7 mouse cellular contexts compared by ENCODE assay signal in genomic region chr15:83348747-83349146, GRCm38 (mm10). TPM values are rescaled to one million over a fixed set of nuclear protein-coding genes. Genes with fewer than 3 reads are reported as not detected.
DNase-seq lines count a peak whose midpoint lies in the region; ATAC-seq and TF ChIP-seq lines count a peak whose summit lies in the region.

No protein-coding gene starts in this region.

- no peak for DNase-seq in lung, postnatal 4 days
- DNase-seq in liver: peak; percentile 34
- no peak for DNase-seq in thymus, postnatal 25 days
- no peak for DNase-seq in left cerebral cortex, adult 2 months (ENCODE audit: extremely low spot score in 1 of 2, low spot score in 2 of 2)

- peak overlapping the region; percentile 88 for H3K9ac ChIP-seq in lung, embryonic 16.5 days (ENCODE audit: low read length)
- no peak overlapping the region for H3K9ac ChIP-seq in forebrain, embryonic 13.5 days
- H3K9ac ChIP-seq in stomach, embryonic 16.5 days (ENCODE audit: low read length): peak overlapping the region; percentile 95

- WGBS in lung, embryonic 16.5 days: 66% methylated on average over 4 of the region's 4 CpGs
- WGBS in forebrain, embryonic 13.5 days: 82% methylated on average over 4 of the region's 4 CpGs
- 54% methylated on average over 4 of the region's 4 CpGs for WGBS in stomach, embryonic 16.5 days

- ATAC-seq in lung, embryonic 16.5 days (ENCODE audit: low read depth): no peak
- ATAC-seq in forebrain, embryonic 13.5 days: no peak
- no peak for ATAC-seq in stomach, embryonic 16.5 days (ENCODE audit: insufficient read depth, low FRiP score)

- H3K9me3 ChIP-seq in lung, embryonic 16.5 days (ENCODE audit: control insufficient read depth, low read length): no peaks in the 10 kb centered on the region
- no peaks in the 10 kb centered on the region for H3K9me3 ChIP-seq in forebrain, embryonic 13.5 days (replicated peaks)
- no peaks in the 10 kb centered on the region for H3K9me3 ChIP-seq in stomach, embryonic 16.5 days (replicated peaks; ENCODE audit: control insufficient read depth, low read length)

- H3K36me3 ChIP-seq in lung, embryonic 16.5 days (ENCODE audit: control insufficient read depth, insufficient read depth, low read length): no peaks in the 10 kb centered on the region
- peaks cover 3% of the 10 kb centered on the region; the same call in 1 of the 2 replicates for H3K36me3 ChIP-seq in forebrain, embryonic 13.5 days (ENCODE audit: poor library complexity, severe bottlenecking)
- no peaks in the 10 kb centered on the region for H3K36me3 ChIP-seq in stomach, embryonic 16.5 days (ENCODE audit: control insufficient read depth, insufficient read depth, low read length)

- H3K4me1 ChIP-seq in lung, embryonic 16.5 days (replicated peaks; ENCODE audit: control insufficient read depth, insufficient read depth, low read length): peaks cover 24% of the 10 kb centered on the region
- H3K4me1 ChIP-seq in forebrain, embryonic 13.5 days: peaks cover 11% of the 10 kb centered on the region
- peaks cover 28% of the 10 kb centered on the region for H3K4me1 ChIP-seq in stomach, embryonic 16.5 days (ENCODE audit: control insufficient read depth, insufficient read depth, low read length)

- no peak for TF ChIP-seq CTCF in left cerebral cortex, adult 2 months (IDR thresholded peaks at IDR 0.05)

- no peak overlapping the region; the same call in 1 of the 2 replicates for H3K4me3 ChIP-seq in lung, embryonic 16.5 days (ENCODE audit: low read length)
- no peak overlapping the region for H3K4me3 ChIP-seq in forebrain, embryonic 13.5 days
- peak overlapping the region; percentile 75 for H3K4me3 ChIP-seq in stomach, embryonic 16.5 days (replicated peaks; ENCODE audit: low read length)
- H3K4me3 ChIP-seq in left cerebral cortex, adult 2 months: no peak overlapping the region

- no peaks in the 10 kb centered on the region for H3K27me3 ChIP-seq in lung, embryonic 16.5 days (ENCODE audit: control insufficient read depth, insufficient read depth, low read depth, low read length)
- H3K27me3 ChIP-seq in forebrain, embryonic 13.5 days: no peaks in the 10 kb centered on the region
- H3K27me3 ChIP-seq in stomach, embryonic 16.5 days (ENCODE audit: control insufficient read depth, insufficient read depth, low read length): no peaks in the 10 kb centered on the region

- H3K4me2 ChIP-seq in lung, embryonic 16.5 days (ENCODE audit: low read depth, low read length): peak overlapping the region; percentile 86
- H3K4me2 ChIP-seq in forebrain, embryonic 13.5 days: peak overlapping the region; percentile 92
- H3K4me2 ChIP-seq in stomach, embryonic 16.5 days (ENCODE audit: low read depth, low read length): peak overlapping the region; percentile 75

- no peak overlapping the region for H3K27ac ChIP-seq in lung, embryonic 16.5 days (ENCODE audit: low read length)
- H3K27ac ChIP-seq in forebrain, embryonic 13.5 days: no peak overlapping the region
- peak overlapping the region; percentile 69 for H3K27ac ChIP-seq in stomach, embryonic 16.5 days (ENCODE audit: low read length)
- no peak overlapping the region for H3K27ac ChIP-seq in left cerebral cortex, adult 2 months

- intact Hi-C loops in left cerebral cortex, adult 2 months (cut with DNase I): no loop called here

RNA-seq across cellular contexts. Expression of gene Arfgap3, which starts 1.3 kb away (rescaled TPM):
- polyA plus RNA-seq in lung, embryonic 16.5 days (2015; fragmentation: Nextera tagmentation; extraction: Ambion mirVana): 43.8 and 45.8 TPM in 2 replicates
- polyA plus RNA-seq in forebrain, embryonic 13.5 days (2015; fragmentation: Nextera tagmentation; extraction: Ambion mirVana): 33.6 and 37.3 TPM in 2 replicates
- 79.9 and 80.6 TPM in 2 replicates for polyA plus RNA-seq in stomach, embryonic 16.5 days (2015; fragmentation: Nextera tagmentation; extraction: Ambion mirVana)
- total RNA-seq in left cerebral cortex, adult 2 months (2021): 10 to 100 TPM; 19.5 to 21.5 TPM
